Mouse (Mus musculus): ENCODE results near the gene Mettl23. TPM values are rescaled to one million over a fixed set of nuclear protein-coding genes. Genes with fewer than 3 reads are reported as not detected.

The Mettl23 gene
- polyA plus RNA-seq (2015; fragmentation: Nextera tagmentation; extraction: Ambion mirVana), result 54.9 and 60.6 TPM in 2 replicates

- no peaks in the 10 kb centered on the region for H3K27me3 ChIP-seq (ENCODE audit: insufficient read depth, low read length)
- H3K36me3 ChIP-seq (ENCODE audit: insufficient read depth, low read length), result peaks cover 23% of the 10 kb centered on the region
- H3K27ac ChIP-seq (ENCODE audit: low read length), result peak within 1 kb of the TSS; percentile 99
- H3K4me1 ChIP-seq (ENCODE audit: insufficient read depth, low read length), result peaks cover 38% of the 10 kb centered on the region
- peak within 1 kb of the TSS; percentile 96 for H3K9ac ChIP-seq (replicated peaks; ENCODE audit: low read length)
- WGBS, result under 1% methylated on average over 72 of the region's 72 CpGs
- H3K9me3 ChIP-seq (ENCODE audit: low read length), result no peaks in the 10 kb centered on the region
- peak; percentile 97 for ATAC-seq (ENCODE audit: low FRiP score, low TSS enrichment)
- H3K4me2 ChIP-seq (replicated peaks; ENCODE audit: low read depth, low read length), result peak within 1 kb of the TSS; percentile 86
- H3K4me3 ChIP-seq (ENCODE audit: low read length), result peak within 1 kb of the TSS; percentile 77
Measured at GRCm38 (mm10) chr11:116843261-116844233, at the start of gene Mettl23, which contains the start of gene Jmjd6. Mettl23 (plus strand) TSS chr11:116843278. Jmjd6 (minus strand) TSS chr11:116843449.

GRCm38 (mm10) chr11:116799364-116799763 lies 43.7 kb upstream of the Mettl23 start:
- 81% methylated on average over 5 of the region's 5 CpGs for WGBS
- no peak overlapping the region for H3K9ac ChIP-seq (replicated peaks; ENCODE audit: low read length)
- H3K4me1 ChIP-seq (ENCODE audit: insufficient read depth, low read length), result no peaks in the 10 kb centered on the region; the same call in 1 of the 2 replicates
- H3K4me3 ChIP-seq (ENCODE audit: low read length), result no peak overlapping the region
- no peak for ATAC-seq (ENCODE audit: low FRiP score, low TSS enrichment)
- H3K4me2 ChIP-seq (replicated peaks; ENCODE audit: low read depth, low read length), result no peak overlapping the region
- H3K36me3 ChIP-seq (ENCODE audit: insufficient read depth, low read length), result no peaks in the 10 kb centered on the region
- no peaks in the 10 kb centered on the region for H3K27me3 ChIP-seq (ENCODE audit: insufficient read depth, low read length)
- H3K27ac ChIP-seq (ENCODE audit: low read length), result no peak overlapping the region
- no peaks in the 10 kb centered on the region for H3K9me3 ChIP-seq (ENCODE audit: low read length)

DNA sequence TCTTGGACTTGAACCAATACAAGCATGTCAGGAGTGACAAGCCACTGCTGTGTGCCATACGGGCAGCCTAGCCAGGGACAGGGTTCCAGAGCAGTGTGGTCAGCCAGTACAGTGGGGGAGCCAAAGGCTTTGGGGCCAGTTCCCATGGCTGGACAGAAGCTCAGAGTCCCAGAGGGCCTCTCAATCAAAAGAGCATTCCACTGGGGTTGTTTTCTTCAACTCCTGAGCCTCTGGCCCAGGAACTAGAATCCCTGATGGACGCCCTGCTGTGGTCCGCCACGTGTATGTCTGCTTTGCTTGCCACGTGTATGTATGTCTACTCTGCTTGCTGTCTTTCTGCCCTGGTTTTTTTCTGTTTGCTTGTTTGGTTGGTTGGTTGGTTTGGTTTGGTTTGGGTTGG lies 42.0 kb upstream of the Mettl23 start:
- no peak overlapping the region for H3K4me3 ChIP-seq (ENCODE audit: low read length)
- H3K9ac ChIP-seq (replicated peaks; ENCODE audit: low read length), result no peak overlapping the region
- no peak overlapping the region for H3K27ac ChIP-seq (ENCODE audit: low read length)
- no peak overlapping the region for H3K4me2 ChIP-seq (replicated peaks; ENCODE audit: low read depth, low read length)
- no peaks in the 10 kb centered on the region for H3K36me3 ChIP-seq (ENCODE audit: insufficient read depth, low read length)
- no peaks in the 10 kb centered on the region for H3K9me3 ChIP-seq (ENCODE audit: low read length)
- no peaks in the 10 kb centered on the region; the same call in 1 of the 2 replicates for H3K4me1 ChIP-seq (ENCODE audit: insufficient read depth, low read length)
- ATAC-seq (ENCODE audit: low FRiP score, low TSS enrichment), result 0 out of 2 replicates have a peak, but pooled peaks have one; percentile 39
- WGBS, result 61% methylated on average over 5 of the region's 5 CpGs
- H3K27me3 ChIP-seq (ENCODE audit: insufficient read depth, low read length), result no peaks in the 10 kb centered on the region

DNA sequence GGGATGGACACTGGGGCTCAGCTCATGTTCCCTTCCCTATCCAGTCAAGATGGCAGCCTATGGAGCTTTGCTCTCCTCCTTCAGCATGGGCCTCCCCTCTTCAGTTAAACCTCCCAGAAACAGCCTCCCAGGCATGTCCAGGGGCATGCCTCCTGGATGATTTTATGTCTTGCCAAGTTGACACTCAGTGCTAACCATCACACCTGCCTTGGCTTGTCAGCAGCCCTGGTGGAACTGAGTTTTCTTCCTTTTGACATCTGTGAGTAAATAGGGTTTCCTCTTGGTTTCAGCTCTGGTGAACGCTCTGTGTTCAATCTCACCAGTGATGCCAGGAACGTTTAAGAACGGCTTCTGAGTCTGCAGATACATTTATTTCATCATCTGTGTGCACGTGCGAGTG lies 40.4 kb upstream of the Mettl23 start:
- H3K4me1 ChIP-seq (ENCODE audit: insufficient read depth, low read length), result peaks cover 5% of the 10 kb centered on the region
- ATAC-seq (ENCODE audit: low FRiP score, low TSS enrichment), result no peak
- WGBS, result 87% methylated on average over 5 of the region's 5 CpGs
- H3K27ac ChIP-seq (ENCODE audit: low read length), result no peak overlapping the region
- no peak overlapping the region for H3K4me2 ChIP-seq (replicated peaks; ENCODE audit: low read depth, low read length)
- no peaks in the 10 kb centered on the region for H3K36me3 ChIP-seq (ENCODE audit: insufficient read depth, low read length)
- H3K27me3 ChIP-seq (ENCODE audit: insufficient read depth, low read length), result no peaks in the 10 kb centered on the region
- no peaks in the 10 kb centered on the region for H3K9me3 ChIP-seq (ENCODE audit: low read length)
- H3K4me3 ChIP-seq (ENCODE audit: low read length), result no peak overlapping the region
- no peak overlapping the region for H3K9ac ChIP-seq (replicated peaks; ENCODE audit: low read length)

DNA sequence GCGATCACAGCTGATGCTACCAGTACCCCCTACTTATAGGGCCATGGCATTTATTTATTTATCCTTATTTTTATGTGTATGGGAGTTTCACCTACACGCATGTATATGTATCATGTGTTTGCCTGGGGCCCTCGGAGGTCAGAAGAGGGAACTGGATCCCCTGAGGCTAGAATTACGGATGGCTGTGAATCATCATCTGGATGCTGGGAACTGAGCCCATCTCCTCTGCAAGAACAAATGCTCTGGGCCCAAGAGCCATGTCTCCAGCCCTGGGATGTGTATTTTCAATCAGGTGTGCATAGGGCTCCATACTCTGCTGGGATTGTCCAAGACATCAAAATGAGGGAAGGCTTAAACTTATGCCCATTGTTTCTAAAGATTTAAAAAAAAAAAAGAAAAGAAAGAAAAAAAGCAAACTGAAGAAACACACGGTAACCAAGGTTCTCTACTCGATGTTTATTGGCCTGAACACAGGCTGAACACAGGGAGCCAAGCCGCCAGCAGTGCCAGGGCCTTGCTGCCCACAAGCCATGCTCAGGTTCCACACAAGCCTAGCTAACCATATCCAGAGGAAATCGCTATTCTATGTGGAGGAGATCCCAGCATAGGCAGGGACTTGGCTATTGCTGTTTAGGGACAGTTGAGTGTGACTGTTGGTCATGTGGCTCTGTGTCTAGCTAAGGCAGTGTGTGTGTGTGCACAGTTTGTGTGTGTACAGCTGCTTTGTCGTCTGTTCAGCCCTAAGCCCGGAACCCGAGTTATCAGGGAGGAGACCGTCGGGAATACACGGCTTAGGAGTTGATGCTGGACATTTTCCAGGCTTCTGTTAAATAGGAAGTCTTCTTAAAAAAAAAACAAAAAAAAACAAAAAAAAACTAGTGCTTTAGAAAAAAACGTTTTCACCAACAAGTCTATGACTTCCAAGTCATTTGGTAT lies 36.7 kb upstream of the Mettl23 start:
- Histone ChIP-seq H3K9me3 (ENCODE audit: low read length) (no peaks in the 10 kb centered on the region), H3K4me2 (replicated peaks; ENCODE audit: low read depth, low read length) (no peak overlapping the region), H3K36me3 (ENCODE audit: insufficient read depth, low read length) (no peaks in the 10 kb centered on the region), H3K27me3 (ENCODE audit: insufficient read depth, low read length) (no peaks in the 10 kb centered on the region), H3K4me1 (ENCODE audit: insufficient read depth, low read length) (peaks cover 10% of the 10 kb centered on the region), H3K27ac (ENCODE audit: low read length) (no peak overlapping the region; the same call in 1 of the 2 replicates), H3K4me3 (ENCODE audit: low read length) (no peak overlapping the region), H3K9ac (replicated peaks; ENCODE audit: low read length) (no peak overlapping the region)
- 60% methylated on average over 15 of the region's 15 CpGs for WGBS
- ATAC-seq (ENCODE audit: low FRiP score, low TSS enrichment), result no peak

- Histone ChIP-seq H3K36me3 (ENCODE audit: insufficient read depth, low read length) (no peaks in the 10 kb centered on the region), H3K27me3 (ENCODE audit: insufficient read depth, low read length) (no peaks in the 10 kb centered on the region), H3K4me1 (ENCODE audit: insufficient read depth, low read length) (peaks cover 15% of the 10 kb centered on the region), H3K27ac (ENCODE audit: low read length) (0 out of 2 replicates have a peak overlapping the region, but pooled peaks have one; percentile 45), H3K4me2 (replicated peaks; ENCODE audit: low read depth, low read length) (no peak overlapping the region), H3K9ac (replicated peaks; ENCODE audit: low read length) (no peak overlapping the region), H3K9me3 (ENCODE audit: low read length) (no peaks in the 10 kb centered on the region), H3K4me3 (ENCODE audit: low read length) (no peak overlapping the region)
- no peak for ATAC-seq (ENCODE audit: low FRiP score, low TSS enrichment)
- WGBS, result 52% methylated on average over 7 of the region's 7 CpGs
Measured at GRCm38 (mm10) chr11:116807116-116807515, 36.0 kb upstream of the Mettl23 start.

GRCm38 (mm10) chr11:116807526-116807925 lies 35.6 kb upstream of the Mettl23 start:
- Histone ChIP-seq H3K9ac (replicated peaks; ENCODE audit: low read length) (no peak overlapping the region), H3K27ac (ENCODE audit: low read length) (peak overlapping the region; percentile 63; the same call in 1 of the 2 replicates), H3K36me3 (ENCODE audit: insufficient read depth, low read length) (no peaks in the 10 kb centered on the region), H3K27me3 (ENCODE audit: insufficient read depth, low read length) (no peaks in the 10 kb centered on the region), H3K4me1 (ENCODE audit: insufficient read depth, low read length) (peaks cover 19% of the 10 kb centered on the region), H3K4me2 (replicated peaks; ENCODE audit: low read depth, low read length) (no peak overlapping the region), H3K9me3 (ENCODE audit: low read length) (no peaks in the 10 kb centered on the region), H3K4me3 (ENCODE audit: low read length) (no peak overlapping the region)
- 49% methylated on average over 3 of the region's 3 CpGs for WGBS
- no peak for ATAC-seq (ENCODE audit: low FRiP score, low TSS enrichment)

GRCm38 (mm10) chr11:116807938-116808606 lies 35.0 kb upstream of the Mettl23 start:
- Histone ChIP-seq H3K4me3 (ENCODE audit: low read length) (no peak overlapping the region), H3K27ac (ENCODE audit: low read length) (peak overlapping the region; percentile 63; the same call in 1 of the 2 replicates), H3K27me3 (ENCODE audit: insufficient read depth, low read length) (no peaks in the 10 kb centered on the region), H3K4me2 (replicated peaks; ENCODE audit: low read depth, low read length) (no peak overlapping the region), H3K9ac (replicated peaks; ENCODE audit: low read length) (no peak overlapping the region), H3K36me3 (ENCODE audit: insufficient read depth, low read length) (no peaks in the 10 kb centered on the region), H3K9me3 (ENCODE audit: low read length) (no peaks in the 10 kb centered on the region), H3K4me1 (ENCODE audit: insufficient read depth, low read length) (peaks cover 25% of the 10 kb centered on the region)
- WGBS, result 23% methylated on average over 7 of the region's 7 CpGs
- no peak for ATAC-seq (ENCODE audit: low FRiP score, low TSS enrichment)

DNA sequence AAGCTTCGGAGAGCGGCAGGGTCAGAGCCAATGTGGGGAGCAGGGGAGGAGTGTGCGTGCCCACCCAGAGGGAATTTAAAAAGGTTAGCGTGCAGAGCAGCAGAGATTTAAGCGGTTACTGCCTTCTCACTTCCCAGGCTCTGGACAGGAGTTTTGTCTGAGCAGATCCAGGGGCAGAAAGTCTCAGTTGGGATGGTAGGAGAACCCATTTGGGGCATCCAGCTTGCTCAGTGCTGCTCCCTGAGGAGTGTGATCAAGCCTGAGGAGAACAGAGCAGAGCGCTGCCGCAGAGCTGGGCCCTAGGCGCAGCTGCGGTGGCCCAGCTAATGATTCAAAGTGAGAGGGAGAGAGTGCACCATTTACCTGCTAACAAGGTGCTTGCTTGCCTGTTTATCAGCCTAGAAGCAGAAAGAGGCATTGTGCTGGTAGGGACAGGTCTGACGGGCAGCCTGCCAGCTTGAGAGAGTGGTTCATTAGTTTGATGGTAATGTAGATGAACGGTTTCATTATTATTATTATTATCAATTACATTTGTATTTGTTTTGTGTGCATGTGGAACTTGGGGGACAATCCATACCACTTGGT lies 34.2 kb upstream of the Mettl23 start:
- Histone ChIP-seq H3K9ac (replicated peaks; ENCODE audit: low read length) (no peak overlapping the region), H3K9me3 (ENCODE audit: low read length) (no peaks in the 10 kb centered on the region), H3K4me3 (ENCODE audit: low read length) (no peak overlapping the region), H3K4me2 (replicated peaks; ENCODE audit: low read depth, low read length) (no peak overlapping the region), H3K27ac (ENCODE audit: low read length) (no peak overlapping the region), H3K27me3 (ENCODE audit: insufficient read depth, low read length) (no peaks in the 10 kb centered on the region), H3K4me1 (ENCODE audit: insufficient read depth, low read length) (peaks cover 33% of the 10 kb centered on the region), H3K36me3 (ENCODE audit: insufficient read depth, low read length) (no peaks in the 10 kb centered on the region)
- no peak for ATAC-seq (ENCODE audit: low FRiP score, low TSS enrichment)
- 79% methylated on average over 11 of the region's 11 CpGs for WGBS

Measured in kidney, embryonic 16.5 days (tissue).